17 mouse cellular contexts compared by ENCODE assay signal in the genomic region with DNA sequence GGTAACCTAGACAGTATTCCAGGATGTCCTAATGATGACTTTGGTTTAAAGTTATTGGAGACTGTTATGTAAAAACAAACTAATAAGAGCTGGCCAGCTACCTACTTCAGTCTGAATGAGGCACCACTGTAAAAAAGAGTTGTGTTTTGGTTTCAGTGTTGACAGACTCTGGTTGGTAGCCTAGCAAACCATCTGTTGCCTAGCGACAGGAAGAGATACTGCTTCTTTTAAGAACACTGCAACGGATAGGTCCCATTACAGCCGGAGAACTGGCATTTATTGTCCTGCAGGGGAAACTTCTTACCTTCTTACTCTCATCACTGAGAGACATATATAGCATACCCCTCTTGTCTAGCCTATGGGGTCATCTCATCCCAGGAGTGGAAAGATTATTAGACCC. TPM values are rescaled to one million over a fixed set of nuclear protein-coding genes. Genes with fewer than 3 reads are reported as not detected.
DNase-seq lines count a peak whose midpoint lies in the region; ATAC-seq lines count a peak whose summit lies in the region.
"Had no signal": no experiment of that assay in that cellular context is flagged by ENCODE, and none has a peak within 500 bp of the region (broad histone marks: within the 10 kb centered on the region; RNA-seq: fewer than 3 reads in every experiment).

No protein-coding gene starts in this region.

- no peak overlapping the region for H3K9ac ChIP-seq in embryonic facial prominence, embryonic 11.5 days (replicated peaks; ENCODE audit: low read length)
- H3K9ac ChIP-seq in neural tube, embryonic 14.5 days (replicated peaks; ENCODE audit: low read depth, low read length), result no peak overlapping the region
- no peak overlapping the region for H3K9ac ChIP-seq in neural tube, embryonic 15.5 days (replicated peaks)
- H3K9ac ChIP-seq: limb, embryonic 12.5 days had no signal

- H3K27ac ChIP-seq in embryonic facial prominence, embryonic 11.5 days (replicated peaks; ENCODE audit: low read depth, low read length), result no peak overlapping the region
- H3K27ac ChIP-seq in embryonic facial prominence, embryonic 10.5 days (replicated peaks), result no peak overlapping the region
- no peak overlapping the region for H3K27ac ChIP-seq in neural tube, embryonic 14.5 days (ENCODE audit: low read depth, low read length)
- no peak overlapping the region for H3K27ac ChIP-seq in neural tube, embryonic 15.5 days (replicated peaks)
- H3K27ac ChIP-seq: limb, embryonic 12.5 days had no signal

- no peaks in the 10 kb centered on the region for H3K9me3 ChIP-seq in embryonic facial prominence, embryonic 11.5 days (replicated peaks; ENCODE audit: control insufficient read depth, low read length)
- H3K9me3 ChIP-seq in embryonic facial prominence, embryonic 10.5 days, result no peaks in the 10 kb centered on the region
- H3K9me3 ChIP-seq in neural tube, embryonic 14.5 days (ENCODE audit: control insufficient read depth, low read length), result no peaks in the 10 kb centered on the region
- no peaks in the 10 kb centered on the region for H3K9me3 ChIP-seq in neural tube, embryonic 15.5 days (replicated peaks)
- H3K9me3 ChIP-seq: limb, embryonic 12.5 days had no signal

- DNase-seq in embryonic facial prominence, embryonic 11.5 days (ENCODE audit: low spot score), result peak; percentile 10
- no peak for DNase-seq in embryonic facial prominence, embryonic 10.5 days (ENCODE audit: low spot score)
- peak; percentile 10 for DNase-seq in layer of hippocampus, adult 11-12 months (ENCODE audit: low spot score)
- DNase-seq in layer of hippocampus, postnatal 36 days, result no peak
- DNase-seq in retina, embryonic 14.5 days (ENCODE audit: low spot score), result peak; percentile 43
- no peak for DNase-seq in gastrocnemius, adult 8-10 months (ENCODE audit: low spot score in 2 of 2)
- DNase-seq: adrenal gland, postnatal 36 days; cerebellum, adult 18-20 months; heart, adult 11 months; heart, postnatal 36 days; kidney, adult 8-10 months; thymus, postnatal 14 days had no signal

- 62% methylated on average over 3 of the region's 3 CpGs for WGBS in embryonic facial prominence, embryonic 11.5 days
- 71% methylated on average over 3 of the region's 3 CpGs for WGBS in embryonic facial prominence, embryonic 10.5 days
- WGBS in neural tube, embryonic 14.5 days, result 33% methylated on average over 3 of the region's 3 CpGs
- WGBS in neural tube, embryonic 15.5 days, result 25% methylated on average over 3 of the region's 3 CpGs

- no peaks in the 10 kb centered on the region for H3K36me3 ChIP-seq in embryonic facial prominence, embryonic 11.5 days (replicated peaks; ENCODE audit: control insufficient read depth, insufficient read depth, low read depth, low read length)
- H3K36me3 ChIP-seq in embryonic facial prominence, embryonic 10.5 days (replicated peaks), result no peaks in the 10 kb centered on the region
- no peaks in the 10 kb centered on the region for H3K36me3 ChIP-seq in neural tube, embryonic 14.5 days (ENCODE audit: control insufficient read depth, insufficient read depth, low read length)
- no peaks in the 10 kb centered on the region for H3K36me3 ChIP-seq in neural tube, embryonic 15.5 days
- H3K36me3 ChIP-seq: limb, embryonic 12.5 days had no signal

- H3K4me3 ChIP-seq in embryonic facial prominence, embryonic 11.5 days (ENCODE audit: low read depth, low read length), result no peak overlapping the region
- no peak overlapping the region for H3K4me3 ChIP-seq in embryonic facial prominence, embryonic 10.5 days
- H3K4me3 ChIP-seq in neural tube, embryonic 14.5 days (ENCODE audit: low read depth, low read length), result no peak overlapping the region
- no peak overlapping the region for H3K4me3 ChIP-seq in neural tube, embryonic 15.5 days (replicated peaks)
- H3K4me3 ChIP-seq: limb, embryonic 12.5 days; megakaryocyte, embryonic 14.5 days had no signal

- no peaks in the 10 kb centered on the region for H3K4me1 ChIP-seq in embryonic facial prominence, embryonic 11.5 days (ENCODE audit: control insufficient read depth, insufficient read depth, low read length)
- H3K4me1 ChIP-seq in embryonic facial prominence, embryonic 10.5 days, result no peaks in the 10 kb centered on the region
- H3K4me1 ChIP-seq in neural tube, embryonic 14.5 days (ENCODE audit: control insufficient read depth, insufficient read depth, low read length), result no peaks in the 10 kb centered on the region
- no peaks in the 10 kb centered on the region for H3K4me1 ChIP-seq in neural tube, embryonic 15.5 days
- H3K4me1 ChIP-seq: limb, embryonic 12.5 days; megakaryocyte, embryonic 14.5 days had no signal

- ATAC-seq in embryonic facial prominence, embryonic 11.5 days (replicated peaks; ENCODE audit: insufficient number of reproducible peaks, low FRiP score, low TSS enrichment, low read depth), result no peak
- ATAC-seq in neural tube, embryonic 14.5 days (ENCODE audit: low read depth), result peak; percentile 58; the same call in 1 of the 2 replicates
- ATAC-seq in neural tube, embryonic 15.5 days (ENCODE audit: low FRiP score), result no peak; the same call in 1 of the 2 replicates

- no peak overlapping the region for H3K4me2 ChIP-seq in embryonic facial prominence, embryonic 11.5 days (ENCODE audit: low read depth, low read length)
- H3K4me2 ChIP-seq in neural tube, embryonic 14.5 days (ENCODE audit: low read depth, low read length), result no peak overlapping the region
- H3K4me2 ChIP-seq in neural tube, embryonic 15.5 days, result no peak overlapping the region
- H3K4me2 ChIP-seq: limb, embryonic 12.5 days had no signal

- no peaks in the 10 kb centered on the region for H3K27me3 ChIP-seq in embryonic facial prominence, embryonic 11.5 days (ENCODE audit: control insufficient read depth, insufficient read depth, low read length)
- H3K27me3 ChIP-seq in embryonic facial prominence, embryonic 10.5 days (replicated peaks; ENCODE audit: low read depth, poor library complexity, severe bottlenecking), result no peaks in the 10 kb centered on the region
- no peaks in the 10 kb centered on the region for H3K27me3 ChIP-seq in neural tube, embryonic 14.5 days (ENCODE audit: control insufficient read depth, insufficient read depth, low read length)
- H3K27me3 ChIP-seq in neural tube, embryonic 15.5 days (replicated peaks), result no peaks in the 10 kb centered on the region
- H3K27me3 ChIP-seq: limb, embryonic 12.5 days; megakaryocyte, embryonic 14.5 days had no signal

RNA-seq across cellular contexts. Expression of a gene that starts 55.2 kb away (rescaled TPM):
- 13.3 and 16.3 TPM in 2 replicates for polyA plus RNA-seq in embryonic facial prominence, embryonic 11.5 days (2014; fragmentation: Nextera tagmentation; extraction: Ambion mirVana)
- polyA plus RNA-seq in embryonic facial prominence, embryonic 10.5 days (2016; fragmentation: Nextera tagmentation; extraction: Ambion mirVana), result 9.2 and 11.5 TPM in 2 replicates
- 100 to 1,000 TPM; 124 to 127 TPM for total RNA-seq in layer of hippocampus, postnatal 36 days (2021)
- 55.7 and 59.3 TPM in 2 replicates for polyA plus RNA-seq in neural tube, embryonic 14.5 days (2014; fragmentation: Nextera tagmentation; extraction: Ambion mirVana)
- 34.8 and 40.1 TPM in 2 replicates for polyA plus RNA-seq in neural tube, embryonic 15.5 days (2015; fragmentation: Nextera tagmentation; extraction: Ambion mirVana)
- 10 to 100 TPM; 17.6 to 26.0 (median 20.8) TPM for total RNA-seq in gastrocnemius, adult 8-10 months (2022)
- total RNA-seq: neutrophil, adult 5-6 weeks had no signal

Comparison
In these comparisons a context has a peak if more than half of its experiments do, and no peak if none do; other contexts are left out.
1. DNase-seq: peak in embryonic facial prominence, embryonic 11.5 days (single experiment), layer of hippocampus, adult 11-12 months (single experiment) and retina, embryonic 14.5 days (single experiment); none in embryonic facial prominence, embryonic 10.5 days (single experiment), layer of hippocampus, postnatal 36 days (0 of 2) and gastrocnemius, adult 8-10 months (0 of 2).